ENCODE assay signal across 10 mouse cellular contexts in the genomic region with DNA sequence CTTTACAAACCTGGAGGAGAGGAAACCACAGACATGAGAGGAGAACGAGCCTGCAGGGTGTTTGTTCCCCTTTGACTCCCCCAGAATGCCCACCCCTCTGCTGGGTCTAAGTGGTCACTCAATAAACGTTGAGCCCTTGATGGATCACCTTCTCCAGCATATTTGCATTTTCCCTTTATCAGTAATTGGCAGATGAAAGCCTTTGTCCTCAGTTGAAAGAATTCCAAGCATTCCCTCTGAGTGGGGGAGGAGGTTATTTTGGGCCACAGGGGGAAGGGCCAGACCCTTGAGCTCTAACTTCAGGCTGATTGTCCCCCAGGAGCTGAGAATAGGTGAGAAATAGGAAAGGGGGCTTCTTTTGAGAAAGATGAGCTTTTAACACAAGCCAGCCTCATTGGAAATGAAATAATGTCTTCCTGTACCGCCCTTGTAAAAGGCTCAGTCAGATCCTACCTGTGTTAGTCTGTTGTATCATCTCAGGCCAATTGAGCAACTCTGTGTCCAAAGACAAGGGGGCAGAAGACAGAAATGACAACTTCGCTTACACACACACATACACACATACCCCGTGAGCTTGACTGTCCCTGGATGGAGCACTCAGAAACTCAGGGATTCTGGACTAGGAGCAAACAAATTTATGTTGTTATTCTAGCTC. TPM values are rescaled to one million over a fixed set of nuclear protein-coding genes. Genes with fewer than 3 reads are reported as not detected.
A peak's percentile ranks its signal among the peaks of the same experiment; 100 is the strongest.
DNase-seq lines count a peak whose midpoint lies in the region; ATAC-seq lines count a peak whose summit lies in the region.
"Had no signal": no experiment of that assay in that cellular context is flagged by ENCODE, and none has a peak within 500 bp of the region (broad histone marks: within the 10 kb centered on the region; RNA-seq: fewer than 3 reads in every experiment).

No protein-coding gene starts in this region.

- 42% methylated on average over 5 of the region's 5 CpGs for WGBS in kidney, embryonic 15.5 days
- WGBS in forebrain, embryonic 16.5 days: 35% methylated on average over 5 of the region's 5 CpGs
- 31% methylated on average over 5 of the region's 5 CpGs for WGBS in midbrain, embryonic 13.5 days

- H3K4me2 ChIP-seq in kidney, embryonic 15.5 days: peak overlapping the region; percentile 97
- H3K4me2 ChIP-seq in forebrain, embryonic 16.5 days (ENCODE audit: low read length): peak overlapping the region; percentile 95
- H3K4me2 ChIP-seq in midbrain, embryonic 13.5 days (replicated peaks): peak overlapping the region; percentile 99

- no peaks in the 10 kb centered on the region for H3K27me3 ChIP-seq in kidney, embryonic 15.5 days
- no peaks in the 10 kb centered on the region for H3K27me3 ChIP-seq in forebrain, embryonic 16.5 days (replicated peaks; ENCODE audit: control insufficient read depth, insufficient read depth, low read length)
- 0 out of 2 replicates have a peak, but pooled peaks cover 2% of the 10 kb centered on the region for H3K27me3 ChIP-seq in midbrain, embryonic 13.5 days

- H3K27ac ChIP-seq in kidney, embryonic 15.5 days: peak overlapping the region; percentile 59; the same call in 1 of the 2 replicates
- H3K27ac ChIP-seq in forebrain, embryonic 16.5 days (ENCODE audit: low read length): peak overlapping the region; percentile 64
- no peak overlapping the region for H3K27ac ChIP-seq in midbrain, embryonic 13.5 days

- no peak for DNase-seq in kidney, postnatal 25 days
- DNase-seq in ZHBTc4 (ENCODE audit: low read depth, low spot score): peak; percentile 72
- no peak for DNase-seq in adrenal gland, postnatal 4 days (ENCODE audit: low spot score in 2 of 2)
- DNase-seq in MN1 (ENCODE audit: low spot score): no peak

- peak overlapping the region; percentile 75 for H3K4me3 ChIP-seq in kidney, embryonic 15.5 days (replicated peaks)
- H3K4me3 ChIP-seq in forebrain, embryonic 16.5 days (replicated peaks; ENCODE audit: low read length): peak overlapping the region; percentile 72
- H3K4me3 ChIP-seq in midbrain, embryonic 13.5 days (replicated peaks): no peak overlapping the region

- ATAC-seq in kidney, embryonic 15.5 days (replicated peaks; ENCODE audit: low FRiP score): no peak
- ATAC-seq in forebrain, embryonic 16.5 days: no peak
- no peak for ATAC-seq in midbrain, embryonic 13.5 days
- no peak for ATAC-seq in megakaryocyte, adult 5-6 weeks (ENCODE audit: poor library complexity, severe bottlenecking)

- no peaks in the 10 kb centered on the region for H3K36me3 ChIP-seq in kidney, embryonic 15.5 days
- no peaks in the 10 kb centered on the region for H3K36me3 ChIP-seq in forebrain, embryonic 16.5 days (ENCODE audit: control insufficient read depth, insufficient read depth)
- H3K36me3 ChIP-seq in midbrain, embryonic 13.5 days: no peaks in the 10 kb centered on the region

- no peaks in the 10 kb centered on the region for H3K9me3 ChIP-seq in kidney, embryonic 15.5 days (replicated peaks)
- no peaks in the 10 kb centered on the region for H3K9me3 ChIP-seq in forebrain, embryonic 16.5 days (ENCODE audit: control insufficient read depth, low read length)
- no peaks in the 10 kb centered on the region for H3K9me3 ChIP-seq in midbrain, embryonic 13.5 days

- H3K4me1 ChIP-seq in kidney, embryonic 15.5 days: peaks cover 60% of the 10 kb centered on the region
- peaks cover 43% of the 10 kb centered on the region for H3K4me1 ChIP-seq in forebrain, embryonic 16.5 days (replicated peaks; ENCODE audit: control insufficient read depth, insufficient read depth, low read length)
- H3K4me1 ChIP-seq in midbrain, embryonic 13.5 days (replicated peaks): peaks cover 47% of the 10 kb centered on the region

- peak overlapping the region; percentile 66 for H3K9ac ChIP-seq in kidney, embryonic 15.5 days
- peak overlapping the region; percentile 82 for H3K9ac ChIP-seq in forebrain, embryonic 16.5 days (replicated peaks; ENCODE audit: low read depth, low read length)
- peak overlapping the region; percentile 49; the same call in 1 of the 2 replicates for H3K9ac ChIP-seq in midbrain, embryonic 13.5 days (replicated peaks)

RNA-seq across cellular contexts. Expression of gene Kdm2b, which starts 1.9 kb away (rescaled TPM):
- polyA plus RNA-seq in kidney, embryonic 15.5 days (2015; fragmentation: Nextera tagmentation; extraction: Ambion mirVana): 92.2 and 96.8 TPM in 2 replicates
- polyA plus RNA-seq in forebrain, embryonic 16.5 days (2015; fragmentation: Nextera tagmentation; extraction: Ambion mirVana): 157 and 166 TPM in 2 replicates
- polyA plus RNA-seq in midbrain, embryonic 13.5 days (2015; fragmentation: Nextera tagmentation; extraction: Ambion mirVana): 116 and 117 TPM in 2 replicates
- 29.1 and 38.3 TPM in 2 replicates for total RNA-seq in megakaryocyte, adult 5-6 weeks (2015)
- total RNA-seq in megakaryocyte, adult 5-6 weeks (2017): 31.6 and 38.6 TPM in 2 replicates
- 10 to 100 TPM; 32.9 to 33.7 TPM for total RNA-seq in adrenal gland, postnatal 4 days (2021)

RNA-seq across cellular contexts. Expression of gene Orai1, which starts 23.4 kb away (rescaled TPM):
- 17.5 and 18.5 TPM in 2 replicates for polyA plus RNA-seq in kidney, embryonic 15.5 days (2015; fragmentation: Nextera tagmentation; extraction: Ambion mirVana)
- 13.0 and 13.8 TPM in 2 replicates for polyA plus RNA-seq in forebrain, embryonic 16.5 days (2015; fragmentation: Nextera tagmentation; extraction: Ambion mirVana)
- 8.6 and 10.5 TPM in 2 replicates for polyA plus RNA-seq in midbrain, embryonic 13.5 days (2015; fragmentation: Nextera tagmentation; extraction: Ambion mirVana)
- 80.5 and 87.4 TPM in 2 replicates for total RNA-seq in megakaryocyte, adult 5-6 weeks (2015)
- total RNA-seq in megakaryocyte, adult 5-6 weeks (2017): 21.0 and 21.8 TPM in 2 replicates
- total RNA-seq in adrenal gland, postnatal 4 days (2021): 10 to 100 TPM; 12.6 to 14.1 TPM

RNA-seq across cellular contexts. Expression of gene Morn3, which starts 55.3 kb away (rescaled TPM):
- polyA plus RNA-seq in kidney, embryonic 15.5 days (2015; fragmentation: Nextera tagmentation; extraction: Ambion mirVana): 0.26 TPM in 1 of 2 replicates, not detected in the other
- polyA plus RNA-seq in forebrain, embryonic 16.5 days (2015; fragmentation: Nextera tagmentation; extraction: Ambion mirVana): 1.7 TPM in 1 of 2 replicates, not detected in the other
- 0.32 TPM in 1 of 2 replicates, not detected in the other for polyA plus RNA-seq in midbrain, embryonic 13.5 days (2015; fragmentation: Nextera tagmentation; extraction: Ambion mirVana)
- not detected in 2 replicates for total RNA-seq in megakaryocyte, adult 5-6 weeks (2015)
- total RNA-seq in megakaryocyte, adult 5-6 weeks (2017): not detected in 2 replicates
- total RNA-seq in adrenal gland, postnatal 4 days (2021): not detected
- total RNA-seq: heart, postnatal 10 days had no signal
- polyA plus RNA-seq: liver, embryonic 16.5 days had no signal
